Mouse (Mus musculus) stomach, postnatal 0 days (tissue): ENCODE results near the gene Dennd5b. TPM values are rescaled to one million over a fixed set of nuclear protein-coding genes. Genes with fewer than 3 reads are reported as not detected.
"Not testable (repeated sequence)": the region's sequence is repeated elsewhere in the genome, so short reads cannot be mapped to it uniquely, and the experiment has no call there.

Source experiments
- ATAC-seq: fragments of 200-750 bp; cut with Nextera tagmentation; 2 replicates; pipeline ENCODE4 v1.8.0; 2017; ENCODE audit not compliant: low FRiP score, low TSS enrichment
- DNase-seq: peaks from one replicate; pipeline ENCODE4 v3.0.0-alpha.2; 2016; ENCODE audit warnings: low spot score
- H3K27ac ChIP-seq: fragments of 300-500 bp; sonication (generic); replicated peaks from 2 replicates; pipeline ENCODE4 v1.5.1; 2014; ENCODE audit warnings: mild to moderate bottlenecking, control low read depth
- H3K27me3 ChIP-seq: fragments of 300-500 bp; sonication (generic); 2 replicates; pipeline ENCODE4 v1.6.1; 2014; ENCODE audit warnings: low read length; ENCODE audit not compliant: control insufficient read depth, insufficient read depth
- H3K36me3 ChIP-seq: fragments of 300-500 bp; sonication (generic); 2 replicates; pipeline ENCODE4 v1.6.1; 2014; ENCODE audit warnings: low read length, mixed read lengths; ENCODE audit not compliant: control insufficient read depth, insufficient read depth
- H3K4me1 ChIP-seq: fragments of 300-500 bp; sonication (generic); replicated peaks from 2 replicates; pipeline ENCODE4 v1.6.1; 2014; ENCODE audit warnings: antibody characterized with exemption; ENCODE audit not compliant: control insufficient read depth, insufficient read depth
- H3K4me2 ChIP-seq: fragments of 300-500 bp; sonication (generic); replicated peaks from 2 replicates; pipeline ENCODE4 v1.6.1; 2014; ENCODE audit warnings: low read depth, mild to moderate bottlenecking, control low read depth, moderate library complexity
- H3K4me3 ChIP-seq: fragments of 300-500 bp; sonication (generic); 2 replicates; pipeline ENCODE4 v1.5.1; 2014; ENCODE audit warnings: low read depth, low read length, control low read depth
- H3K9ac ChIP-seq: fragments of 300-500 bp; sonication (generic); 2 replicates; pipeline ENCODE4 v1.6.1; 2014; ENCODE audit warnings: mild to moderate bottlenecking, low read length, control low read depth, mixed read lengths
- H3K9me3 ChIP-seq: fragments of 300-500 bp; sonication (generic); 2 replicates; pipeline ENCODE4 v1.6.1; 2016; ENCODE audit warnings: low read length; ENCODE audit not compliant: control insufficient read depth
- CTCF ChIP-seq: IDR thresholded peaks from 2 replicates; pipeline ENCODE4 v1.5.1; 2016; ENCODE audit warnings: antibody characterized with exemption, low read depth, mild to moderate bottlenecking, moderate library complexity
- EP300 ChIP-seq: optimal IDR thresholded peaks from 2 replicates; pipeline ENCODE3; 2016; ENCODE audit warnings: antibody characterized with exemption
- WGBS: fragments of 180-500 bp; shearing (Covaris S2); extraction: QIAGEN DNeasy Blood & Tissue Kit; methylation state at CpG from one replicate; pipeline ENCODE4 v1.1.7; 2014; 5-methylcytosine and 5-hydroxymethylcytosine counted together
- polyA plus RNA-seq: library from polyadenylated mRNA; unstranded; fragments of >200 nt; fragmentation: Nextera tagmentation; extraction: Ambion mirVana; gene quantifications from 2 replicates; pipeline ENCODE4 v1.2.1, GENCODE M21; 2015

Gene Dennd5b
- polyA plus RNA-seq, 1 experiment from 2014 or later, result 1.7 TPM

- no peak overlapping the region for H3K9ac ChIP-seq
- TF ChIP-seq EP300 (no peak), CTCF (no peak)
- H3K9me3 ChIP-seq, result no peaks in the 10 kb centered on the region
- ATAC-seq (no peak), DNase-seq (no peak)
- H3K27ac ChIP-seq, result no peak overlapping the region
- H3K4me2 ChIP-seq, result no peak overlapping the region
- H3K27me3 ChIP-seq, result no peaks in the 10 kb centered on the region
- no peak overlapping the region for H3K4me3 ChIP-seq
- 56% methylated on average over 6 of the region's 6 CpGs for WGBS
- no peaks in the 10 kb centered on the region for H3K36me3 ChIP-seq
- no peaks in the 10 kb centered on the region for H3K4me1 ChIP-seq
Observed at GRCm38 (mm10) chr6:148991660-148992372, 109.7 kb downstream of the Dennd5b start.

GRCm38 (mm10) chr6:148989792-148990491 lies 111.5 kb downstream of the Dennd5b start:
- ATAC-seq, H3K9me3 ChIP-seq, H3K27ac ChIP-seq, H3K36me3 ChIP-seq, H3K4me2 ChIP-seq, H3K4me1 ChIP-seq, H3K4me3 ChIP-seq, H3K9ac ChIP-seq, DNase-seq, H3K27me3 ChIP-seq: not testable (repeated sequence)
- WGBS, result 67% methylated on average over 1 of the region's 3 CpGs

- no peak for TF ChIP-seq EP300
- no peak for TF ChIP-seq CTCF
- no peak overlapping the region for H3K27ac ChIP-seq
- H3K4me2 ChIP-seq, result no peak overlapping the region
- ATAC-seq (no peak), DNase-seq (no peak)
- no peaks in the 10 kb centered on the region for H3K9me3 ChIP-seq
- H3K4me3 ChIP-seq, result no peak overlapping the region
- 67% methylated on average over 4 of the region's 4 CpGs for WGBS
- H3K4me1 ChIP-seq, result no peaks in the 10 kb centered on the region
- H3K36me3 ChIP-seq, result no peaks in the 10 kb centered on the region
- H3K9ac ChIP-seq, result no peak overlapping the region
- H3K27me3 ChIP-seq, result no peaks in the 10 kb centered on the region
Observed at GRCm38 (mm10) chr6:148986003-148986402, 115.5 kb downstream of the Dennd5b start.

- ATAC-seq (no peak), DNase-seq (no peak)
- Histone ChIP-seq H3K4me2 (no peak overlapping the region), H3K9me3 (no peaks in the 10 kb centered on the region), H3K36me3 (no peaks in the 10 kb centered on the region), H3K27ac (no peak overlapping the region), H3K4me3 (no peak overlapping the region), H3K9ac (no peak overlapping the region), H3K4me1 (no peaks in the 10 kb centered on the region), H3K27me3 (no peaks in the 10 kb centered on the region)
- WGBS, result 57% methylated on average over 3 of the region's 3 CpGs
- TF ChIP-seq EP300 (no peak), CTCF (no peak)
Observed at GRCm38 (mm10) chr6:148980495-148980894, 121.0 kb downstream of the Dennd5b start.

- Histone ChIP-seq H3K4me2 (no peak overlapping the region), H3K27ac (no peak overlapping the region), H3K9me3 (no peaks in the 10 kb centered on the region), H3K36me3 (no peaks in the 10 kb centered on the region), H3K4me3 (no peak overlapping the region), H3K9ac (no peak overlapping the region), H3K4me1 (peaks cover 3% of the 10 kb centered on the region; the same call in 1 of the 2 replicates), H3K27me3 (no peaks in the 10 kb centered on the region)
- DNase-seq (no peak), ATAC-seq (0 out of 2 replicates have a peak, but pooled peaks have one; percentile 6)
- TF ChIP-seq CTCF, result no peak
- no peak for TF ChIP-seq EP300
- 89% methylated on average over 3 of the region's 3 CpGs for WGBS
Observed at GRCm38 (mm10) chr6:148975096-148975495, 126.4 kb downstream of the Dennd5b start.

GRCm38 (mm10) chr6:148972891-148973290 lies 128.6 kb downstream of the Dennd5b start:
- Histone ChIP-seq H3K4me1 (peaks cover 3% of the 10 kb centered on the region; the same call in 1 of the 2 replicates), H3K9ac (no peak overlapping the region), H3K4me3 (no peak overlapping the region), H3K4me2 (no peak overlapping the region), H3K36me3 (no peaks in the 10 kb centered on the region), H3K27me3 (no peaks in the 10 kb centered on the region), H3K27ac (no peak overlapping the region), H3K9me3 (no peaks in the 10 kb centered on the region)
- DNase-seq (no peak), ATAC-seq (no peak)
- TF ChIP-seq CTCF, result no peak
- no peak for TF ChIP-seq EP300
- WGBS, result 29% methylated on average over 2 of the region's 2 CpGs
